Mouse (Mus musculus): ENCODE results near the gene Sfn. TPM values are rescaled to one million over a fixed set of nuclear protein-coding genes. Genes with fewer than 3 reads are reported as not detected.

Gene Sfn
- total RNA-seq, 1 experiment from 2014 or later: 7.1 TPM

DNA sequence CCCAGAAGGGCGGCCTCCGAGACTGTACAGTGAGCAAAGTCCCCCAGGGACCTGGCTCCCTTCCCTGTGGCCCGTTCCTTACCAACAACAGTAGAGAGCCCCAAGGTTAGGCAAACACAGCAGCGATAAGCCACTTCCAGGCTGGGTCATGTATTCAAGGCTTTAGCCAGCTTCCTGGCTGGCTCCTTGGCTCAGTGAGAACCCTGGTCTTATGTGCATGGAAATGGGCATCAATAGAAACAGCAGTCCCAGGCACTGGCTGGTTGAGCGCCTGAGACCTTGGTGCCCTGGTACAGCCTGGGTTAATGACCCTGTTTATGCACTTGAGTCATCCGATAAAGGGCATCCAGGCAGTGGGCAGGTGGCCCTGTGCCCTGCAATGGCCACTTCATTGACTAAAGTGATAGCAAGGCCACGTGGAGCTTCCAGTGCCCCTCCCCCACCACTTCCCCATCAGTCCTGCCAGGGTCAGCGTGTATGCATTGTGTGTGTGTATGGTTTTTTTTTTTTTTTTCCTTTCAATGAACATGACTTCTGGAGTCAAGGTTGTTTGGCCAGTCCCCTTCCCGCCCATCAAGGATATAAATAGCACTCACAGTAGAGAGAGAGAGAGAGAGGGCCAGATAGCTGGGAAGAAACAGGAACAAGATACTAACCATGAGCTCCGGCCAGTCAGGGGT is 49.1 kb downstream of the Sfn start, which contains the start of gene Nr0b2:
TSS of gene Nr0b2 (plus strand) at position 609 of the 680 bp plus-strand sequence.
- ATAC-seq (replicated peaks; ENCODE audit: insufficient number of reproducible peaks, low FRiP score, low TSS enrichment, poor library complexity, severe bottlenecking): peak; percentile 56

DNA sequence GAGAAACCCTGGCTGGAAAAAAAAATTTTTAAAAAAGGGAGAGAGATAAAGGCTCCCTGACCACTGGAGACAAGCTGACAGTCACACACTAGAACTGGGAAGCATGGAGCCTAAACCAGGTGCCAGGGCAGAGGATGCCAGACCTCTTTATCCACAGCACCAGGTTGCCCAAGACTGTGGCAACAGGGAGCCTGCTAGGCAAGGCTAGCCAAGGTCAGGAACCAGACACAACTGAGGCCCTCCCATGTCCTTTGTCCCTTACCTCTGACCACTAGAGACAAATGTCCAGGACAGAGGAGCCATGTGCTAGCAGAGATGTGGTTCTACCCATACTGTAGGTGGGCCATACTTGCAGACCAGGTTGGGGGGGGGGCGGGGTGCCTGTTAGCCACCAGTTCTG is 49.9 kb downstream of the Sfn start:
- ATAC-seq (replicated peaks; ENCODE audit: insufficient number of reproducible peaks, low FRiP score, low TSS enrichment, poor library complexity, severe bottlenecking): no peak

Other genes starting within 250 kb of the Sfn start
- 10.9 to 11.7 TPM (median 11.3 TPM) in 3 replicates for gene Wdtc1, start 248.7 kb downstream of the Sfn start, total RNA-seq (2017)
- 7.0 to 24.9 TPM (median 10.2 TPM) in 3 replicates for gene Slc9a1, start 232.5 kb downstream of the Sfn start, total RNA-seq (2017)
- not detected in 3 replicates for gene Tent5b, start 122.0 kb downstream of the Sfn start, total RNA-seq (2017)
- gene Trnp1, start 103.6 kb downstream of the Sfn start, total RNA-seq (2017): not detected in 3 replicates
- not detected in 3 replicates for gene Kdf1, start 83.2 kb downstream of the Sfn start, total RNA-seq (2017)
- gene Nudc, start 56.2 kb downstream of the Sfn start, total RNA-seq (2017): 88.6 to 116 TPM (median 99.8 TPM) in 3 replicates
- not detected in 3 replicates for gene Nr0b2, start 48.8 kb downstream of the Sfn start, total RNA-seq (2017)
- 30.9 to 41.9 TPM (median 32.6 TPM) in 3 replicates for gene Gpatch3, start 27.4 kb downstream of the Sfn start, total RNA-seq (2017)
- 6.9 to 18.7 TPM (median 16.5 TPM) in 3 replicates for gene Gpn2, start 17.8 kb downstream of the Sfn start, total RNA-seq (2017)
- gene Zdhhc18, start 48.0 kb upstream of the Sfn start, total RNA-seq (2017): 12.8 to 48.9 TPM (median 20.8 TPM) in 3 replicates
- 3.5 to 16.0 TPM (median 5.7 TPM) in 3 replicates for gene Pigv, start 70.5 kb upstream of the Sfn start, total RNA-seq (2017)
- gene Arid1a, start 154.6 kb upstream of the Sfn start, total RNA-seq (2017): 30.6 to 80.8 TPM (median 34.0 TPM) in 3 replicates